Mouse (Mus musculus) heart, embryonic 14.5 days (tissue): Measurements from ENCODE around the gene Heatr5a. TPM values are rescaled to one million over a fixed set of nuclear protein-coding genes. Genes with fewer than 3 reads are reported as not detected.

ENCODE experiments used
- ATAC-seq: fragments of 200-750 bp; cut with Nextera tagmentation; 2 replicates; pipeline ENCODE4 v1.8.0; 2017; ENCODE audit warnings: low read depth, moderate TSS enrichment; ENCODE audit not compliant: insufficient number of reproducible peaks, insufficient read depth, low FRiP score
- H3K27ac ChIP-seq, 2 experiments: fragments of 200-500 bp in 1 of 2; fragments of 300-500 bp in 1 of 2; sonication (generic) in 1 of 2; replicated peaks in 1 of 2; 2 replicates each; pipeline ENCODE4 v1.5.1; 2012 to 2014; ENCODE audit warnings: low read depth in 2 of 2, low read length in 2 of 2, control low read depth in 1 of 2, mild to moderate bottlenecking in 1 of 2, mixed read lengths in 1 of 2; ENCODE audit not compliant: control insufficient read depth in 1 of 2, insufficient read depth in 1 of 2
- H3K27me3 ChIP-seq: fragments of 300-500 bp; sonication (generic); 2 replicates; pipeline ENCODE4 v1.6.1; 2014; ENCODE audit warnings: mild to moderate bottlenecking, low read length, control low read depth; ENCODE audit not compliant: control insufficient read depth, insufficient read depth
- H3K36me3 ChIP-seq: fragments of 300-500 bp; sonication (generic); 2 replicates; pipeline ENCODE4 v1.6.1; 2014; ENCODE audit warnings: mild to moderate bottlenecking, control low read depth, low read length, mixed read lengths; ENCODE audit not compliant: control insufficient read depth, insufficient read depth
- H3K4me1 ChIP-seq, 2 experiments: fragments of 200-500 bp in 1 of 2; fragments of 300-500 bp in 1 of 2; sonication (generic) in 1 of 2; 2 replicates each; pipeline ENCODE4 v1.6.1; 2012 to 2014; ENCODE audit warnings: low read length in 2 of 2, control low read depth in 1 of 2, mixed read lengths in 1 of 2; ENCODE audit not compliant: control insufficient read depth in 2 of 2, insufficient read depth in 2 of 2
- H3K4me2 ChIP-seq: fragments of 300-500 bp; sonication (generic); 2 replicates; pipeline ENCODE4 v1.6.1; 2014; ENCODE audit warnings: mild to moderate bottlenecking, low read length
- H3K4me3 ChIP-seq, 2 experiments: fragments of 200-500 bp in 1 of 2; fragments of 300-500 bp in 1 of 2; sonication (generic) in 1 of 2; 2 replicates each; pipeline ENCODE4 v1.5.1; 2012 to 2014; ENCODE audit warnings: low read length in 2 of 2, mild to moderate bottlenecking in 2 of 2, control low read depth in 1 of 2, low read depth in 1 of 2, moderate library complexity in 1 of 2; ENCODE audit not compliant: control insufficient read depth in 1 of 2, insufficient read depth in 1 of 2
- H3K9ac ChIP-seq: fragments of 300-500 bp; sonication (generic); 2 replicates; pipeline ENCODE4 v1.6.1; 2014; ENCODE audit warnings: mild to moderate bottlenecking, low read length
- H3K9me3 ChIP-seq: fragments of 300-500 bp; sonication (generic); 2 replicates; pipeline ENCODE4 v1.6.1; 2016; ENCODE audit warnings: low read length, control low read depth; ENCODE audit not compliant: control insufficient read depth
- WGBS: fragments of 180-500 bp; shearing (Covaris S2); extraction: QIAGEN DNeasy Blood & Tissue Kit; methylation state at CpG from one replicate; pipeline ENCODE4 v1.1.7; 2014; 5-methylcytosine and 5-hydroxymethylcytosine counted together
- polyA plus RNA-seq: library from polyadenylated mRNA; unstranded; fragments of >200 nt; fragmentation: Nextera tagmentation; extraction: Ambion mirVana; gene quantifications from 2 replicates; pipeline ENCODE4 v1.2.1, GENCODE M21; 2014

Gene Heatr5a
- polyA plus RNA-seq, 1 experiment from 2014 or later = 10.3 TPM

- Histone ChIP-seq H3K27me3 (no peaks in the 10 kb centered on the region), H3K4me1 (peaks cover 2 to 13% of the 10 kb centered on the region in 2 experiments; a peak in 3 of 4 replicates), H3K4me3 (peak within 1 kb of the TSS; percentile 79 to 99), H3K9me3 (no peaks in the 10 kb centered on the region), H3K36me3 (peaks cover 24% of the 10 kb centered on the region), H3K27ac (peak within 1 kb of the TSS; percentile 99), H3K4me2 (peak within 1 kb of the TSS; percentile 67), H3K9ac (peak within 1 kb of the TSS; percentile 100)
- WGBS = under 1% methylated on average over 111 of the region's 114 CpGs
- ATAC-seq = peak; percentile 86
Observed at GRCm38 (mm10) chr12:51829290-51830076, 141.6 kb downstream of the Heatr5a start, which contains the start of gene Hectd1. Gene Hectd1 (minus strand): TSS chr12:51829536.

GRCm38 (mm10) chr12:51828716-51829289, 142.3 kb downstream of the Heatr5a start:
- ATAC-seq = peak; percentile 19
- H3K4me2 ChIP-seq = peak overlapping the region; percentile 67
- peaks cover 31% of the 10 kb centered on the region for H3K36me3 ChIP-seq
- H3K27ac ChIP-seq = peak overlapping the region; percentile 99
- WGBS = 0% methylated on average over 66 of the region's 66 CpGs
- no peaks in the 10 kb centered on the region for H3K27me3 ChIP-seq
- H3K4me1 ChIP-seq = peaks cover 2 to 13% of the 10 kb centered on the region in 2 experiments; a peak in 3 of 4 replicates
- H3K9me3 ChIP-seq = no peaks in the 10 kb centered on the region
- peak overlapping the region; percentile 100 for H3K9ac ChIP-seq
- H3K4me3 ChIP-seq = peak overlapping the region; percentile 79 to 99

DNA sequence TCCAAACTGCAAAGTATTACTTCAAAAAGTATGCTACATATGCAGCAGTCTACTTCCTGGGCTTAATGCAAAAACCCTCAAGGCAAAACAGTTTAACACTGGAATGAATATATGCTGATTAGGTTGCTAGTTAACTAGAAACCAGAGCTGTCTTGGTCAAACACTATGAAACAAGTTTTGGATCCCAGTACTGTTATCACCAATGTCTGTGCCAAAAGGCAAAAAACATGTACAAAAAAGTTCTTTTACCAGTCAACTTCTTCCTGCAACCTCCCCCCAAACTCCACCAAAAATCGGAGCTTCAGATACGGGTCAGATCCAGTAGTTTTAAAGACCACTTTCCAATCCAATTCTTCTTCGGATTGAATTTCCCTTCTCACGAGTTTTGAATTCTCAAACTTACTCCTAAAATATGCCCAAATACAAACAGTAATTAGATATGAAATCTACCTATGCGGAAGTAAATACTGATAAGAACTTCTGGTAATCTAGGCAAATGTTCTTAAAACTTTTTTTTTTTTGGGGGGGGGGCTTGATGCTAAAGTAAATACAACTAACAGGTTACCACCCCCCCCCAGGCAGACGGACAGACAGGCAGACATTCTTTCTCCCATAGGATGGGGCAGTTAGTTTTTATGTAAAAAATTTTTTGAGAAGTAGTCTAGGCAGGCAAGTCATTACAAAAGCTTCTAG, 143.0 kb downstream of the Heatr5a start:
- no peak for ATAC-seq
- peaks cover 35% of the 10 kb centered on the region for H3K36me3 ChIP-seq
- peaks cover 2 to 17% of the 10 kb centered on the region in 2 experiments; a peak in 3 of 4 replicates for H3K4me1 ChIP-seq
- no peaks in the 10 kb centered on the region for H3K27me3 ChIP-seq
- peak overlapping the region; percentile 67 for H3K4me2 ChIP-seq
- H3K27ac ChIP-seq = peak overlapping the region in 1 of 2 experiments; percentile 99; a peak in 2 of 4 replicates
- H3K4me3 ChIP-seq = peak overlapping the region; percentile 79 to 99
- H3K9ac ChIP-seq = peak overlapping the region; percentile 100
- no peaks in the 10 kb centered on the region for H3K9me3 ChIP-seq
- 21% methylated on average over 6 of the region's 6 CpGs for WGBS

Other genes with a start within 250 kb of the Heatr5a start
- gene Hectd1, start 141.8 kb downstream of the Heatr5a start, polyA plus RNA-seq = 43.3 and 43.6 TPM in 2 replicates
- gene Dtd2, start 35.2 kb upstream of the Heatr5a start, polyA plus RNA-seq = 17.0 and 19.6 TPM in 2 replicates
- gene Gpr33, start 56.7 kb upstream of the Heatr5a start, polyA plus RNA-seq = 0.15 TPM in 1 of 2 replicates, not detected in the other
- 12.3 and 13.1 TPM in 2 replicates for gene Nubpl, start 126.4 kb upstream of the Heatr5a start, polyA plus RNA-seq